Mouse (Mus musculus): Measurements from ENCODE around the gene Csnk2b.
"Not testable (repeated sequence)": the region's sequence is repeated elsewhere in the genome, so short reads cannot be mapped to it uniquely, and the experiment has no call there.

Gene Csnk2b

GRCm38 (mm10) chr17:35153077-35153476 is 31.2 kb upstream of the Csnk2b start:
- DNase-seq (ENCODE audit: low read depth, low spot score): no peak

GRCm38 (mm10) chr17:35152121-35152520 is 30.3 kb upstream of the Csnk2b start:
- no peak for DNase-seq (ENCODE audit: low read depth, low spot score)

- DNase-seq (ENCODE audit: low read depth, low spot score): no peak
Observed at GRCm38 (mm10) chr17:35147922-35148639, 26.2 kb upstream of the Csnk2b start.

- no peak for DNase-seq (ENCODE audit: low read depth, low spot score)
Observed at GRCm38 (mm10) chr17:35147348-35147747, 25.5 kb upstream of the Csnk2b start.

- no peak for DNase-seq (ENCODE audit: low read depth, low spot score)
Observed at GRCm38 (mm10) chr17:35146139-35146538, 24.3 kb upstream of the Csnk2b start.

- DNase-seq (ENCODE audit: low read depth, low spot score): no peak
Observed at GRCm38 (mm10) chr17:35141971-35142370, 20.1 kb upstream of the Csnk2b start.

- DNase-seq (ENCODE audit: low read depth, low spot score): no peak
Observed at GRCm38 (mm10) chr17:35140490-35140996, 18.7 kb upstream of the Csnk2b start.

GRCm38 (mm10) chr17:35139269-35139668 is 17.4 kb upstream of the Csnk2b start:
- no peak for DNase-seq (ENCODE audit: low read depth, low spot score)

GRCm38 (mm10) chr17:35135591-35136320 is 13.9 kb upstream of the Csnk2b start:
- no peak for DNase-seq (ENCODE audit: low read depth, low spot score)

- DNase-seq (ENCODE audit: low read depth, low spot score): peak; percentile 93
Observed at GRCm38 (mm10) chr17:35134801-35135590, 13.1 kb upstream of the Csnk2b start, which contains the start of gene Bag6. Gene Bag6 (plus strand): TSS chr17:35135178.

- no peak for DNase-seq (ENCODE audit: low read depth, low spot score)
Observed at GRCm38 (mm10) chr17:35133517-35133916, 11.7 kb upstream of the Csnk2b start.

GRCm38 (mm10) chr17:35132174-35132560 is 10.3 kb upstream of the Csnk2b start:
- no peak for DNase-seq (ENCODE audit: low read depth, low spot score)

- no peak for DNase-seq (ENCODE audit: low read depth, low spot score)
Observed at GRCm38 (mm10) chr17:35131500-35132173, 9.8 kb upstream of the Csnk2b start, which contains the start of gene Apom. Gene Apom (minus strand): TSS chr17:35132050.

- no peak for DNase-seq (ENCODE audit: low read depth, low spot score)
Observed at GRCm38 (mm10) chr17:35131038-35131437, 9.2 kb upstream of the Csnk2b start.

- DNase-seq (ENCODE audit: low read depth, low spot score): no peak
Observed at GRCm38 (mm10) chr17:35128996-35129395, 7.1 kb upstream of the Csnk2b start.

GRCm38 (mm10) chr17:35127017-35127416 is 5.2 kb upstream of the Csnk2b start:
- DNase-seq (ENCODE audit: low read depth, low spot score): no peak

- DNase-seq (ENCODE audit: low read depth, low spot score): no peak
Observed at GRCm38 (mm10) chr17:35126206-35126611, 4.4 kb upstream of the Csnk2b start, which contains the start of gene D17H6S53E. Gene D17H6S53E (plus strand): TSS chr17:35126373.

- no peak for DNase-seq (ENCODE audit: low read depth, low spot score)
Observed at GRCm38 (mm10) chr17:35125578-35125977, 3.7 kb upstream of the Csnk2b start.

GRCm38 (mm10) chr17:35125081-35125480 is 3.2 kb upstream of the Csnk2b start:
- DNase-seq (ENCODE audit: low read depth, low spot score): no peak

GRCm38 (mm10) chr17:35124261-35124896 is 2.5 kb upstream of the Csnk2b start:
- DNase-seq (ENCODE audit: low read depth, low spot score): not testable (repeated sequence)

GRCm38 (mm10) chr17:35123287-35123686 is 1.4 kb upstream of the Csnk2b start:
- not testable (repeated sequence) for DNase-seq (ENCODE audit: low read depth, low spot score)

All from retina, postnatal 7 days (tissue).